16 mouse cellular contexts compared by ENCODE assay signal in the genomic region with DNA sequence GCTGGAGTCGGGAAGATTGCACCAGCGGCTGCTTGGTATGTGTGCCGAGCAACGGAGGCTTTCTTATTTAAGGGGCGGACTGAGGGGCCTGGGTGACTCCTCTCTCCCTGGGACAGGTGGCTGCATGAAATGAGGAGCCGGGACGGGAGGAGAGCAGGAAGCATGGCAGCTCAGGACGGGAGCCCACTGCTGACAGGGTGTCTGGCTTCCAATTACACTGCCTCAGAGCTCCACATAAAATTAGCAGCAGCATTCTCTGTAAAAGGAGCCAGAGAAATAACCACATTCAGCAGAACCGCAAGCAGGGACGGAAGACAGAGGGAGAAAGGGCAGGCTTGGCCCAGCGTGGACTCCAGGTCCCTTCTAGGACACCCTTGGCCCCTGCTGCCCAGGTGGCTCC. TPM values are rescaled to one million over a fixed set of nuclear protein-coding genes. Genes with fewer than 3 reads are reported as not detected.
"Had no signal": no experiment of that assay in that cellular context is flagged by ENCODE, and none has a peak within 500 bp of the region (broad histone marks: within the 10 kb centered on the region; RNA-seq: fewer than 3 reads in every experiment).

No protein-coding gene starts in this region.

- H3K4me1 ChIP-seq: liver, embryonic 15.5 days; midbrain, embryonic 13.5 days had no signal

- ATAC-seq: lung, postnatal 0 days; midbrain, embryonic 13.5 days had no signal

- H3K9ac ChIP-seq: liver, embryonic 15.5 days; midbrain, embryonic 13.5 days had no signal

- H3K36me3 ChIP-seq: liver, embryonic 15.5 days; midbrain, embryonic 13.5 days had no signal

- H3K4me2 ChIP-seq: liver, embryonic 11.5 days; liver, embryonic 15.5 days; midbrain, embryonic 13.5 days had no signal

- H3K9me3 ChIP-seq: liver, embryonic 15.5 days; midbrain, embryonic 13.5 days had no signal

- H3K4me3 ChIP-seq: liver, embryonic 15.5 days; midbrain, embryonic 13.5 days had no signal

- H3K27ac ChIP-seq: liver, embryonic 15.5 days; midbrain, embryonic 13.5 days had no signal

- DNase-seq: kidney, adult 8-10 months; kidney, postnatal 10 days; kidney, postnatal 4 days; left cerebral cortex, postnatal 4 days; lung, adult 2 months; lung, postnatal 36 days; right cerebral cortex, adult 18-20 months; spleen, adult 18-20 months; thymus, postnatal 4 days had no signal

RNA-seq across cellular contexts. Expression of gene Pvalb, which starts 35.1 kb away (rescaled TPM):
- total RNA-seq: megakaryocyte progenitor cell, adult 5-6 weeks had no signal
- polyA plus RNA-seq: liver, embryonic 11.5 days; liver, embryonic 15.5 days; lung, postnatal 0 days; stomach, embryonic 14.5 days; testis, adult 2 months had no signal
